Mouse (Mus musculus): ENCODE data around the gene Insyn1. TPM values are rescaled to one million over a fixed set of nuclear protein-coding genes. Genes with fewer than 3 reads are reported as not detected.
A peak's percentile ranks its signal among the peaks of the same experiment; 100 is the strongest.

Gene Insyn1
- polyA plus RNA-seq, 1 experiment from 2014 or later: 4.0 TPM

DNA sequence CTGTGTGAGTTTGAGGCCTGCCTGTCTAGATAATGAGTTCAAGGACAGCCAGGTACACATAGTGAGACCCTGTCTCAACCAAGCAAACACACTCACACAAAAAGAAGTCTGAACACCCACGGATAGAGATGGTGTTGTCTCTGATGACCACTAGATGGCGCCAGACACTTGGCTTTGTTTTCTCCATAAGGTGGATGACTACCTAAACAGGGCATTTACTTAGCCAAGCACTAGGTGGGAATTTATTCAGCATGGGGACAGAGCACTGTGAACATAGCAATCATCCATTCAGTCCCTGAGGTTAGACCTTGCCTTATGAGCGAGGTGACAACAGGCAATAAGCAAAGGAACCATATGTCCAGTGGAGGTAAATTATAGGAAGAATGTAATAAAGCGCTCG lies 51.5 kb downstream of the Insyn1 start:
- Histone ChIP-seq H3K27ac (ENCODE audit: low read length) (no peak overlapping the region), H3K4me2 (ENCODE audit: low read length) (no peak overlapping the region), H3K9ac (replicated peaks; ENCODE audit: low read depth, low read length) (no peak overlapping the region), H3K4me3 (replicated peaks; ENCODE audit: low read length) (no peak overlapping the region), H3K4me1 (replicated peaks; ENCODE audit: control insufficient read depth, insufficient read depth, low read length) (peaks cover 13% of the 10 kb centered on the region), H3K36me3 (ENCODE audit: control insufficient read depth, insufficient read depth) (peaks cover 7% of the 10 kb centered on the region), H3K27me3 (replicated peaks; ENCODE audit: control insufficient read depth, insufficient read depth, low read length) (no peaks in the 10 kb centered on the region), H3K9me3 (ENCODE audit: control insufficient read depth, low read length) (no peaks in the 10 kb centered on the region)
- ATAC-seq: peak; percentile 43
- WGBS: 50% methylated on average over 5 of the region's 5 CpGs

DNA sequence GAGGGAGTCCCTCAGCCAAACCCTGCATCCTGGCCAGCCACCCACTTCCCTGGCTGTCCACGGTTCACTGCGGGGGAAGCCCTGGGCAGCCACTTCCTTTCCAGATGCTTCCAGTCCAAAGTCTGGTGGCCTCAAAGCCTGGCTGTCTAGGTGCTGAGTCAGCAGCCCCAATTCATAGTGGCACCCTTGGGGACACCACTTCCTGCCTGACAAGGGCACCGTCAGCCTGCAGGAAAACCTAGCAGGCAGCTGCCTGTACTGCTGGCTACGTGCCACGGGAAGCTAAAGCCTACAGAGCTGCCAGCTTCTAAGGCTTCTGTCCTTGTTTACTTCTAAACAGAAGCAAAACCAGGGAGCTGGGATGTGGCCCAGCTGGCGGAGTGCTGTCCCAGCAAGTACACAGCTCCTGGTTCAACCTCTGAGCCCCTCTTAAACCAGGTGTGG lies 53.5 kb downstream of the Insyn1 start:
- H3K27ac ChIP-seq (ENCODE audit: low read length): peak overlapping the region; percentile 45; the same call in 1 of the 2 replicates

DNA sequence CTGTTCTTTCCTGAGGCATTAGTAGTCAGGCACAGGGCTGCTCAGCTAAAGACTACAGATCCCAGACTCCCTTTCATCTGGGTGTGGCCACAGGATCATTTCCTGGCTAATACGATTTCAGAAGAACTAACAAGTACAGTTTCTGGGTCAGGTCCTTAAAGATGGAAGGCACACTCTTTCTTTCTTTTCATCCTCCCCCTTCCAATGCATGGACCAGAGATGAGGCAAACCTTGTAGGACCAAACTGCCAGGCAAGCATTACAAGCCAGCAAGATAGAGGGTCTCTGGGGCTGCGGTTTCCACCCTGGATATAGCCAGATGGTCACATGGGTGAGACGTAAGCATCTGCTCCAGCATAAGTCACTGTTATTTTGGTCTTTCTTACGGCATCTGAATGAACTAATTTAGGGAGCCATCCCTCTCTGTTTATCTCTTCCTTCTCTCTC lies 56.5 kb downstream of the Insyn1 start:
- ATAC-seq: peak; percentile 45; the same call in 1 of the 2 replicates
- no peaks in the 10 kb centered on the region for H3K27me3 ChIP-seq (replicated peaks; ENCODE audit: control insufficient read depth, insufficient read depth, low read length)
- peak overlapping the region; percentile 25 for H3K4me2 ChIP-seq (ENCODE audit: low read length)
- H3K9me3 ChIP-seq (ENCODE audit: control insufficient read depth, low read length): no peaks in the 10 kb centered on the region
- H3K4me3 ChIP-seq (replicated peaks; ENCODE audit: low read length): 0 out of 2 replicates have a peak overlapping the region, but pooled peaks have one; percentile 9
- peak overlapping the region; percentile 2 for H3K9ac ChIP-seq (replicated peaks; ENCODE audit: low read depth, low read length)
- 63% methylated on average over 4 of the region's 4 CpGs for WGBS
- no peak overlapping the region for H3K27ac ChIP-seq (ENCODE audit: low read length)
- 0 out of 2 replicates have a peak, but pooled peaks cover 2% of the 10 kb centered on the region for H3K36me3 ChIP-seq (ENCODE audit: control insufficient read depth, insufficient read depth)
- peaks cover 28% of the 10 kb centered on the region for H3K4me1 ChIP-seq (replicated peaks; ENCODE audit: control insufficient read depth, insufficient read depth, low read length)

More for the DNA sequence above, 53.5 kb downstream of the Insyn1 start:
- ATAC-seq: peak; percentile 53
- peaks cover 23% of the 10 kb centered on the region for H3K4me1 ChIP-seq (replicated peaks; ENCODE audit: control insufficient read depth, insufficient read depth, low read length)
- no peaks in the 10 kb centered on the region for H3K9me3 ChIP-seq (ENCODE audit: control insufficient read depth, low read length)
- no peak overlapping the region for H3K4me2 ChIP-seq (ENCODE audit: low read length)
- 42% methylated on average over 6 of the region's 6 CpGs for WGBS
- H3K36me3 ChIP-seq (ENCODE audit: control insufficient read depth, insufficient read depth): peaks cover 7% of the 10 kb centered on the region
- no peaks in the 10 kb centered on the region for H3K27me3 ChIP-seq (replicated peaks; ENCODE audit: control insufficient read depth, insufficient read depth, low read length)
- no peak overlapping the region for H3K4me3 ChIP-seq (replicated peaks; ENCODE audit: low read length)
- no peak overlapping the region for H3K9ac ChIP-seq (replicated peaks; ENCODE audit: low read depth, low read length)

DNA sequence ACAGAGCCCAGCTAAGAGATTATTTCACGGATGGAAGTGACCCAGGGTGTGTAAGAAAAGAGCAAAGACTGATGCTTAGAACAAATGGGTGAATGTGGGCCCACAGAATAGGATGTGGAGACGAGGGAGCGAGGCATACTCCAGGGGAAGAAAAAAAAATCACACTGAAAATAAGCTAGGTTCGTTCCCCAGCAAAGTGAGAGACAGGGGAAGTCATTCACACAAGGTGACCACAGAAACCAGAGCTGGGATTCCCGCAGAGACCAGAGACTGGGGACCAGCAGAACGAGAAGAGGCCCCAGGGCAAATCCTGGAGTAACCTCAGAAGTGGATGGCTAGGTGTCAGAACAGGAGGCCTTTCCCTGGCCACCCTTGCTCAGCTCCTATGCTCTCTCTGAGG lies 57.0 kb downstream of the Insyn1 start:
- ATAC-seq: no peak
- WGBS: 70% methylated on average over 6 of the region's 6 CpGs
- Histone ChIP-seq H3K9me3 (ENCODE audit: control insufficient read depth, low read length) (no peaks in the 10 kb centered on the region), H3K9ac (replicated peaks; ENCODE audit: low read depth, low read length) (peak overlapping the region; percentile 2; the same call in 1 of the 2 replicates), H3K27ac (ENCODE audit: low read length) (no peak overlapping the region), H3K4me2 (ENCODE audit: low read length) (no peak overlapping the region), H3K4me3 (replicated peaks; ENCODE audit: low read length) (no peak overlapping the region), H3K36me3 (ENCODE audit: control insufficient read depth, insufficient read depth) (no peaks in the 10 kb centered on the region), H3K27me3 (replicated peaks; ENCODE audit: control insufficient read depth, insufficient read depth, low read length) (no peaks in the 10 kb centered on the region), H3K4me1 (replicated peaks; ENCODE audit: control insufficient read depth, insufficient read depth, low read length) (peaks cover 28% of the 10 kb centered on the region)

DNA sequence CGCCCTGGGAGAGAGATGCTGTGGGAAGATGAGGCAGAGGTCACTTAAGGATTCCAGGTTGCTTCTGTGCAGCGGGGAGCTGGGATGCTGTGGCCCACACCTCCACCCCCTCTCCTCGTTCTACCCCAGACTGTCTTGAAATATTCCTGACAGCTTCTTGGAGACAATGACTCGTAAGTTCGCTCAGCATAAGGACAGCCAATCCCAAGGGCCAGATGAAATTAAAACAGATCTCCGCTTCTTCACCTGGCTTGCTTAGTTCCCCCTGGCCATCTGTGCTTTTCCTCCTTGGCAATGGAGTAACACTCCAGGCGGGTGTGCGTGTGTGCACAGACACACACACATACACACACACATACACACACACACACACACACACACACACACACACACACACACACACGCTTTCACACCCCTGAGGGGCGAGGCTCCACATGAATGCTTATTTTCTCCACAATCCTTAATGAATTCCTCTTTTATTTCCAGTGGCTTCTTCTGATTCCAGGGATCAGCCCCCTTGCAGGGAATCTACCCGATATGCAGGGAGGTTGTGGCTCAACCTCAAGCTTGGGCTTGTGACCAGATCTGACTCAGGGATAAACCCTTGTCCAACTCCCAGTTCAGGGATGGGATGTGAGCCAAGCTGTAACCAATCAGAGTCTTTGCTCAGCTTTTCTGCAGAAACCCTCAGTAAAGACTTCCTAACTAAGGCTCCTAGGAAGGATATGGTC lies 58.4 kb downstream of the Insyn1 start:
- Histone ChIP-seq H3K4me3 (replicated peaks; ENCODE audit: low read length) (no peak overlapping the region), H3K4me2 (ENCODE audit: low read length) (no peak overlapping the region), H3K27me3 (replicated peaks; ENCODE audit: control insufficient read depth, insufficient read depth, low read length) (no peaks in the 10 kb centered on the region), H3K9ac (replicated peaks; ENCODE audit: low read depth, low read length) (no peak overlapping the region), H3K27ac (ENCODE audit: low read length) (0 out of 2 replicates have a peak overlapping the region, but pooled peaks have one; percentile 19), H3K36me3 (ENCODE audit: control insufficient read depth, insufficient read depth) (no peaks in the 10 kb centered on the region), H3K9me3 (ENCODE audit: control insufficient read depth, low read length) (no peaks in the 10 kb centered on the region), H3K4me1 (replicated peaks; ENCODE audit: control insufficient read depth, insufficient read depth, low read length) (peaks cover 29% of the 10 kb centered on the region)
- peak; percentile 37; the same call in 1 of the 2 replicates for ATAC-seq
- WGBS: 50% methylated on average over 10 of the region's 11 CpGs

DNA sequence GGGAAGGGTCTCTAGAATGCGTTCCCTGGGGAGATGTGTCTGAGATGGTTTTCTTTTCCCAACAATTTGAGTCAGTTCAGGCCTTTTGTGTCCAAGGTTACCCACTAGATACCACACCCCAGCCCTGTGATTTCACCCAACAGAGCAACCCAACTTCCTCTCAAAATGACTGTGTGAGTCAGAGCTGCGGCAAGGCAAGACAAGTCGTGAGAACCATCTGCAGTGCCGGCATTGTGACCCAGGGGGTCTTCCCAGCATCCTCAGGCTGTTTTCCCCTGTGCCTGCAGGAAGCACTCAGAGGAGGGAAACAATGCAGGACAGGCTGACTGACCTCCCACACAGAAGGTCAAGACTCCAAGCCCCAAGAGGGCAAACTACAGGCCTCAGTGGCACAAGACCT lies 60.5 kb downstream of the Insyn1 start:
- Histone ChIP-seq H3K9me3 (ENCODE audit: control insufficient read depth, low read length) (no peaks in the 10 kb centered on the region), H3K27me3 (replicated peaks; ENCODE audit: control insufficient read depth, insufficient read depth, low read length) (no peaks in the 10 kb centered on the region), H3K4me2 (ENCODE audit: low read length) (no peak overlapping the region), H3K4me1 (replicated peaks; ENCODE audit: control insufficient read depth, insufficient read depth, low read length) (peaks cover 29% of the 10 kb centered on the region), H3K36me3 (ENCODE audit: control insufficient read depth, insufficient read depth) (no peaks in the 10 kb centered on the region), H3K9ac (replicated peaks; ENCODE audit: low read depth, low read length) (no peak overlapping the region), H3K27ac (ENCODE audit: low read length) (no peak overlapping the region), H3K4me3 (replicated peaks; ENCODE audit: low read length) (no peak overlapping the region)
- no peak for ATAC-seq
- 59% methylated on average over 4 of the region's 4 CpGs for whole genome bisulfite sequencing

Other genes with a start within 250 kb of the Insyn1 start
- gene Pml, start 238.8 kb upstream of the Insyn1 start, polyA plus RNA-seq (2015; fragmentation: Nextera tagmentation; extraction: Ambion mirVana): 7.4 and 8.1 TPM in 2 replicates
- 104 and 120 TPM in 2 replicates for gene Stoml1, start 235.4 kb upstream of the Insyn1 start, polyA plus RNA-seq (2015; fragmentation: Nextera tagmentation; extraction: Ambion mirVana)
- 11.5 and 14.7 TPM in 2 replicates for gene Loxl1, start 175.4 kb upstream of the Insyn1 start, polyA plus RNA-seq (2015; fragmentation: Nextera tagmentation; extraction: Ambion mirVana)
- gene Tbc1d21, start 118.1 kb upstream of the Insyn1 start, polyA plus RNA-seq (2015; fragmentation: Nextera tagmentation; extraction: Ambion mirVana): not detected in 2 replicates
- 33.4 and 36.0 TPM in 2 replicates for gene Cd276, start 66.8 kb downstream of the Insyn1 start, polyA plus RNA-seq (2015; fragmentation: Nextera tagmentation; extraction: Ambion mirVana)
- 158 and 175 TPM in 2 replicates for gene Nptn, start 93.6 kb downstream of the Insyn1 start, polyA plus RNA-seq (2015; fragmentation: Nextera tagmentation; extraction: Ambion mirVana)

Measured in forebrain, embryonic 16.5 days (tissue).